ENCODE assay signal across 8 mouse cellular contexts in genomic region chr7:4940068-4940479, GRCm38 (mm10). TPM values are rescaled to one million over a fixed set of nuclear protein-coding genes. Genes with fewer than 3 reads are reported as not detected.
A peak's percentile ranks its signal among the peaks of the same experiment; 100 is the strongest.
DNase-seq lines count a peak whose midpoint lies in the region; ATAC-seq and TF ChIP-seq lines count a peak whose summit lies in the region.

No protein-coding gene starts in this region.

- H3K9me3 ChIP-seq in kidney, embryonic 15.5 days (replicated peaks), result no peaks in the 10 kb centered on the region
- no peaks in the 10 kb centered on the region for H3K9me3 ChIP-seq in neural tube, embryonic 15.5 days (replicated peaks)

- DNase-seq in 3T3-L1 (ENCODE audit: low read depth, low spot score) (peak; percentile 78), R1 (ENCODE audit: low read depth, low spot score) (peak; percentile 90)
- peak; percentile 86 to 89 for DNase-seq in cerebellum, postnatal 14 days
- DNase-seq in gastrocnemius, postnatal 10 days, result peak; percentile 88
- DNase-seq in lung, adult 18-20 months, result peak; percentile 83 to 86
- DNase-seq in thymus, adult 2 months, result peak; percentile 84

- H3K27ac ChIP-seq in kidney, embryonic 15.5 days, result no peak overlapping the region
- H3K27ac ChIP-seq in neural tube, embryonic 15.5 days (replicated peaks), result no peak overlapping the region
- no peak overlapping the region for H3K27ac ChIP-seq in thymus, adult 2 months (ENCODE audit: control insufficient read depth, insufficient read depth, low read length)

- peaks cover 4% of the 10 kb centered on the region; the same call in 1 of the 2 replicates for H3K4me1 ChIP-seq in kidney, embryonic 15.5 days
- H3K4me1 ChIP-seq in neural tube, embryonic 15.5 days, result peaks cover 6% of the 10 kb centered on the region; the same call in 1 of the 2 replicates
- H3K4me1 ChIP-seq in thymus, adult 2 months (replicated peaks; ENCODE audit: control insufficient read depth, insufficient read depth, low read length), result peaks cover 4% of the 10 kb centered on the region

- H3K9ac ChIP-seq in kidney, embryonic 15.5 days, result no peak overlapping the region
- no peak overlapping the region for H3K9ac ChIP-seq in neural tube, embryonic 15.5 days (replicated peaks)

- peak; percentile 77; the same call in 1 of the 2 replicates for TF ChIP-seq CTCF in thymus, adult 2 months (IDR thresholded peaks at IDR 0.05; ENCODE audit: borderline replicate concordance, control insufficient read depth, extremely low read depth, insufficient read depth, low read length, poor library complexity)

- H3K36me3 ChIP-seq in kidney, embryonic 15.5 days, result no peaks in the 10 kb centered on the region
- H3K36me3 ChIP-seq in neural tube, embryonic 15.5 days, result no peaks in the 10 kb centered on the region
- H3K36me3 ChIP-seq in thymus, adult 2 months (ENCODE audit: control insufficient read depth, insufficient read depth, low read length), result no peaks in the 10 kb centered on the region

- no peak overlapping the region for H3K4me3 ChIP-seq in kidney, embryonic 15.5 days (replicated peaks)
- no peak overlapping the region for H3K4me3 ChIP-seq in neural tube, embryonic 15.5 days (replicated peaks)
- no peak overlapping the region for H3K4me3 ChIP-seq in thymus, adult 2 months (ENCODE audit: control insufficient read depth, insufficient read depth, low read length)

- no peaks in the 10 kb centered on the region for H3K27me3 ChIP-seq in kidney, embryonic 15.5 days
- no peaks in the 10 kb centered on the region for H3K27me3 ChIP-seq in neural tube, embryonic 15.5 days (replicated peaks)
- H3K27me3 ChIP-seq in thymus, adult 2 months (ENCODE audit: control insufficient read depth, insufficient read depth, low read length), result no peaks in the 10 kb centered on the region

- H3K4me2 ChIP-seq in kidney, embryonic 15.5 days, result no peak overlapping the region
- H3K4me2 ChIP-seq in neural tube, embryonic 15.5 days, result no peak overlapping the region

- no peak for TF ChIP-seq POLR2A in thymus, adult 2 months (IDR thresholded peaks at IDR 0.05; ENCODE audit: control insufficient read depth, extremely low read depth, insufficient read depth, low read length, poor library complexity)

- 19% methylated on average over 9 of the region's 9 CpGs for WGBS in kidney, embryonic 15.5 days
- WGBS in neural tube, embryonic 15.5 days, result 16% methylated on average over 9 of the region's 9 CpGs
- WGBS in thymus, adult 2 months, result 16% methylated on average over 9 of the region's 9 CpGs

- peak; percentile 59 for ATAC-seq in kidney, embryonic 15.5 days (replicated peaks; ENCODE audit: low FRiP score)
- peak; percentile 64 for ATAC-seq in neural tube, embryonic 15.5 days (ENCODE audit: low FRiP score)

RNA-seq across cellular contexts. Expression of gene Ssc5d, which starts 14.5 kb away (rescaled TPM):
- 10 to 100 TPM; 43.3 to 55.0 TPM for total RNA-seq in gastrocnemius, postnatal 10 days (2021)
- polyA plus RNA-seq in kidney, embryonic 15.5 days (2015; fragmentation: Nextera tagmentation; extraction: Ambion mirVana), result 1.9 and 2.7 TPM in 2 replicates
- 1.00 and 1.8 TPM in 2 replicates for polyA plus RNA-seq in neural tube, embryonic 15.5 days (2015; fragmentation: Nextera tagmentation; extraction: Ambion mirVana)
- polyA plus RNA-seq in thymus, adult 2 months (2012; rRNA removed), result 1.0 and 1.1 TPM in 2 replicates

RNA-seq across cellular contexts. Expression of gene Nat14, which starts 18.2 kb away (rescaled TPM):
- total RNA-seq in gastrocnemius, postnatal 10 days (2021), result 1 to 10 TPM; 1.9 to 4.4 TPM
- polyA plus RNA-seq in kidney, embryonic 15.5 days (2015; fragmentation: Nextera tagmentation; extraction: Ambion mirVana), result 4.2 and 5.3 TPM in 2 replicates
- polyA plus RNA-seq in neural tube, embryonic 15.5 days (2015; fragmentation: Nextera tagmentation; extraction: Ambion mirVana), result 30.8 and 36.3 TPM in 2 replicates
- polyA plus RNA-seq in thymus, adult 2 months (2012; rRNA removed), result 4.4 and 5.9 TPM in 2 replicates

RNA-seq across cellular contexts. Expression of gene Sbk2, which starts 24.1 kb away (rescaled TPM):
- total RNA-seq in gastrocnemius, postnatal 10 days (2021), result 10 to 100 TPM; 31.0 to 46.5 TPM
- polyA plus RNA-seq in kidney, embryonic 15.5 days (2015; fragmentation: Nextera tagmentation; extraction: Ambion mirVana), result 0.19 and 0.27 TPM in 2 replicates
- 0.14 TPM in 1 of 2 replicates, not detected in the other for polyA plus RNA-seq in neural tube, embryonic 15.5 days (2015; fragmentation: Nextera tagmentation; extraction: Ambion mirVana)
- polyA plus RNA-seq in thymus, adult 2 months (2012; rRNA removed), result 1.5 and 5.4 TPM in 2 replicates

RNA-seq across cellular contexts. Expression of gene Zfp628, which starts 25.1 kb away (rescaled TPM):
- total RNA-seq in gastrocnemius, postnatal 10 days (2021), result 10 to 100 TPM in 1 of 2 experiments, 1 to 10 TPM in 1; 9.9 to 10.5 TPM
- polyA plus RNA-seq in kidney, embryonic 15.5 days (2015; fragmentation: Nextera tagmentation; extraction: Ambion mirVana), result 4.0 and 4.1 TPM in 2 replicates
- 3.1 and 4.0 TPM in 2 replicates for polyA plus RNA-seq in neural tube, embryonic 15.5 days (2015; fragmentation: Nextera tagmentation; extraction: Ambion mirVana)
- polyA plus RNA-seq in thymus, adult 2 months (2012; rRNA removed), result 40.2 and 51.2 TPM in 2 replicates

RNA-seq across cellular contexts. Expression of gene Sbk3, which starts 30.9 kb away (rescaled TPM):
- total RNA-seq in gastrocnemius, postnatal 10 days (2021), result under 1 TPM in 1 of 2 experiments, not detected in 1; 0.28 TPM
- polyA plus RNA-seq in kidney, embryonic 15.5 days (2015; fragmentation: Nextera tagmentation; extraction: Ambion mirVana), result not detected in 2 replicates
- 0.32 and 0.35 TPM in 2 replicates for polyA plus RNA-seq in neural tube, embryonic 15.5 days (2015; fragmentation: Nextera tagmentation; extraction: Ambion mirVana)
- polyA plus RNA-seq in thymus, adult 2 months (2012; rRNA removed), result 0.36 and 3.7 TPM in 2 replicates
